Mouse (Mus musculus) 416B (cell line): ENCODE results near the gene Anp32a.

ENCODE experiments used
- DNase-seq: peaks from one replicate; pipeline ENCODE4 v3.0.0; 2011; ENCODE audit warnings: low read depth

Gene Anp32a

GRCm38 (mm10) chr9:62341123-62341486 is at the start of gene Anp32a:
Anp32a (plus strand) TSS chr9:62341293.
- peak; percentile 95 for DNase-seq

DNA sequence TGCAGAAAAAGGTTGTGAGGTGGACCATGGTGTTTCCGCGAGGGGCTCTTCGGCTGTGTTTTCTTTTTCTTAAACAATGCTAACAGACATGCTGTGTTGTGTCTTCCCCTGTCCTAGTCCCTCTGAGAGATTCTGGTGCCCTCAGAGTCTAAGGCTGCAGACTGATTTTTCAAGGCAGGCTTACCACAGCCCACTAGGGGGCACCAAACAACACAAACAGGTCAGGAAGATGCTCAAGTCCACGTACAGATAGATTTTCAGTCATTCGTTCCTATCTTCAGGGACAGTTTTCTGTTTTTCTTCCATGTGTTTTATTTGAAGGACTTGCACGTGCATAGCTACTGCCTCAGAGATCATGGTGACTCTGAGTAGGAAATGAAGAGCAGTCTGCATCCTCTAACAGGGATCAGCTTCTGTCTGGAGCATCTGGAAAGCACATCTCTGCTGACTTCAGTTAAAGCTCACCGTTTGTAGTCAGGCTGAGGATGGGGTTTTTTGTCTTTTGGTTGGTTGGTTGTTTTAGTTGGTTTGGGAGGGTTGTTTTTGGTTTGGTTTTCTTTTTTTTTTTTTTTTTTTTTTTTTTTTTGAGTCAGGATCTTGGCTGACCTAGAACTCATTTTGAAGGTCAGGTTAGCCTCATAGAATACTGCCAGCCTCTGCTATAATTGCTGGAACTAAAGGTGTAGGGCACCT is 45.9 kb upstream of the Anp32a start:
- DNase-seq = peak; percentile 84

DNA sequence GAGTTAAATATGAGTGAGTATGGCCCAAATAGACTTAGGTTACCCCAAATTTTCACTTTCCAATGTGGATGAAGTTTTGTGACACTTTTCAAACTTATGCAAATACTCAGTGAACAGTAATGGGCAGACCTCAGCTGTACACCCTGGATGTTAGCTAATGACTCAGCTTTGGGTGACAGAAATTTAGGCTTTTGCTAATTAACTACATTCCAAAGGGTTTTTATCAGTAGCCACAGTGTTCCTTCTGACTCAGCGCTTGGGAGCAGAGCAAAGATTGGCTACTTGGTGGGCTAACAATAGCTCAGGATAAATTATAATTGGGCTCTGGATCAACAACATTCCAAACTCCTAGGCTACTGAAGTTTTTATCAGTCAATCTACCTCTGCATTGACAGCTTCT is 44.2 kb upstream of the Anp32a start:
- no peak for DNase-seq

- no peak for DNase-seq
Observed at GRCm38 (mm10) chr9:62315556-62315955, 25.5 kb upstream of the Anp32a start.

DNA sequence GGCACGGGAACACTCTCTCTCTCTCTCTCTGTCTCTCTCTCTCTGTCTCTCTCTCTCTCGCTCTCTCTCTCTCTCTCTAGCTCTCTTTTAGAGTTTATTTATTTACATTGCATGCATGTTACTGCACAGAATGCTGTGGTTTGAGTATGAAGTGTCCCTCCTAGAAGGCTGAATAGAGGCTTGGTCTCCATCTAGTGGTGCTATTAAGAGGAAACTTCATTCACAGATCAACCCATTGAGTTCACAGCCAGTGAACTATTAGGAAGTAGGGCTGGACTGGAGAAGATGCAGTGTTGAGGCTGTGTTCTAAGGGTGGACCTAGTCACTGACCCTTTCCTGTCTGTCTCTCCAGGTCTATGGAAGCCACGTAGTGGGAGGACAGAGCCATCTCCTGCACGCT is 22.4 kb upstream of the Anp32a start:
- DNase-seq = peak; percentile 32

- no peak for DNase-seq
Observed at GRCm38 (mm10) chr9:62323816-62324215, 17.3 kb upstream of the Anp32a start.

DNA sequence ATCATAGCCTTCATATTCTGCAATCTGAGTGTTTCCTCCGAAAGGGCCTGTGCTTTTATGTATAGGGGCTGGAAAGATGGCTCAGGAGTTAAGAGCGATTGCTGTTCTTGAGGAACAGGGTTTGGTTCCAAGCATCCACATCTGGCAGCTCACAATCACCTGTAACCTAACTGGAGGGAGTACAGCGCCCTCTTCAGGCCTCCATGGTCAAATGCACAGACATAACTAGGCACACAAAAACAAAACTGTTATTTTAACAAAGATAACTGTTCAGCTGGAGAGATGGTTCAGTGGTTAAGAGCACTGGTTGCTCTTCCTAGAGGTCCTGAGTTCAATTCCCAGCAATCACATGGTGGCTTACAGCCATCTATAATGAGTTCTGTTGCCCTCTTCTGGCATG is 15.1 kb upstream of the Anp32a start:
- DNase-seq = no peak

- no peak for DNase-seq
Observed at GRCm38 (mm10) chr9:62334298-62334825, 6.7 kb upstream of the Anp32a start.

DNA sequence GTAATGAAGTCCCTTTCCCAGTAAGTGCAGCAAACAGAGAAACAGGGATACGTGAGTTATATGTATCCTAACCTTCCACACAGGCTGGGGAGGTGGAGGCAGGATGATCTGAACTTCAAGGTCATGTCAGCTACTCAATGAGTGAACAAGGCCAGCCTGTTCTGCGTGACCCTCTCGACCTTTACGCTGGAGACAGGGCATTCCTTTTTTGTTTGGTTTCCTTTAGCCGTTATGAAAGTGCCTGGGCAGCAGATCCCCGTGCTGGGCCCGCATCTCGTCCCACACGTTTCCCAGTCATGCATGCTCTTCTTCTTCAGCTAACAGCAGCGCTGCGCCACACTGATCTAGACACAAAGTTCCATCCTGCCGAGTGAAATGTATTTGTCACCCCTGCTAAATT is 5.7 kb upstream of the Anp32a start:
- no peak for DNase-seq

- DNase-seq = no peak
Observed at GRCm38 (mm10) chr9:62337924-62338635, 3.0 kb upstream of the Anp32a start.

DNA sequence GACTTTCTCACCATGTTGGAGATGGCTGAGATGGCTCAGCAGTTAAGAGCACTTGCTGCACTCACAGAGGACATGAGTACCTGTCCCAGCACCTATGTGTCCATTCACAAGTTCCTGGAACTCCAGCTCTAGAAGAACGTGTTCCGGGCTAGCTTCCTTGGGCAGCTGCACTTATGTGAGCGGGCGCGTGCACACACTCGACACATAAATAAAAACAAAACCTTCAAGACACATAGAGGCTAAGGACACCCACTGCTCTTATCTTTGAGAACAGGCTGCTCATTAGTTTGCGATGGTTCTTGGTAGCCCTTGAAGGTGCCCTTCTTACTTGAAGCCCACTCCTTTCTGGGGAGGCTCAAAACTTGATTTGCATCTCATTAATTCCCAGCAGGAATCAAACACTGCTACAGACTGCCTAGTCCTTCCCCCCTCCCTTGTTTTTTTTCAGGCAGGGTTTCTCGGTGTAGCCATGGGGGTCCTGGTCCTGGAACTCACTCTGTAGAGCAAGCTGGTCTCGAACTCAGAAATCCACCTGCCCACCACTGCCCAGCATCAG is 2.4 kb upstream of the Anp32a start:
- no peak for DNase-seq

- DNase-seq = no peak
Observed at GRCm38 (mm10) chr9:62340301-62341122, 581 bp upstream of the Anp32a start.

DNA sequence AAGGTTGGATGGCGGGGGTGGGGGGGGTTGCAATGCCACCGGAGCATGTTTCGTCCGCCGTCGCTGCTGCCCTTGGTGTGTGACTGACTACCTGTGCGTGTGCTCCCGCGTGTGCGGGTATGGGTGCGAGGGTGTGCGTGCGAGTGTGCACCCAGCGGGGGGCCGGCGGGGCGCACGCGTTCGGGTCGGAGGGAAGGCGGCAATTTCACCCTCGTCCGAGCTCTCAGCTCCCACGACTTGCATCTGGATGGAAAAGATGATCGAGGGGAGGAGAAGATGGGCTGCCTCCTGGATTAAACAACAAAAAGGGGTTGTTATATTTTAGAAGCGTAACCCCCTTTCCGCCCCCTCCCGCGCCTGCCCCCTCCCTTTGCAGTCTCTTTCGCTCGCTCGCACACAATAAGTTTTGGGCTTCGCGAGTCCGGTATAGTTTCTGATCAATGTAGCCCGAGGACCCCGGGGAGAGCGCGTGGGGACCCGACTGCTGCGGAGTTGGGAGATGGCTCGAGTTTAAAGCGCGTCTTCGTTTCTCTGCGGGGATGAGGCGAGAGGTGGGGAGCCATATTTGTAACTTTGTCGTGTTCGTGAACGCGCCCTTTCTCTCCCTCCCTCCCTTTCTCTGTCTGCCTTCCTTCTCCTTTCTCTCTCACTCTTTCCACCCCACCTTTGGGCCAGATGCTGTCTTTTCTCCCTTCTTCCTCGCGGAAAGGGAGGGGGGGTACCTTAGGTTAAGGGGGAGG is 778 bp downstream of the Anp32a start:
- peak; percentile 61 for DNase-seq

- no peak for DNase-seq
Observed at GRCm38 (mm10) chr9:62342441-62343191, 1.5 kb downstream of the Anp32a start.

- DNase-seq = peak; percentile 78
Observed at GRCm38 (mm10) chr9:62343192-62343903, 2.3 kb downstream of the Anp32a start.

- peak; percentile 72 for DNase-seq
Observed at GRCm38 (mm10) chr9:62343904-62344491, 2.9 kb downstream of the Anp32a start.

GRCm38 (mm10) chr9:62344545-62344944 is 3.5 kb downstream of the Anp32a start:
- peak; percentile 94 for DNase-seq

DNA sequence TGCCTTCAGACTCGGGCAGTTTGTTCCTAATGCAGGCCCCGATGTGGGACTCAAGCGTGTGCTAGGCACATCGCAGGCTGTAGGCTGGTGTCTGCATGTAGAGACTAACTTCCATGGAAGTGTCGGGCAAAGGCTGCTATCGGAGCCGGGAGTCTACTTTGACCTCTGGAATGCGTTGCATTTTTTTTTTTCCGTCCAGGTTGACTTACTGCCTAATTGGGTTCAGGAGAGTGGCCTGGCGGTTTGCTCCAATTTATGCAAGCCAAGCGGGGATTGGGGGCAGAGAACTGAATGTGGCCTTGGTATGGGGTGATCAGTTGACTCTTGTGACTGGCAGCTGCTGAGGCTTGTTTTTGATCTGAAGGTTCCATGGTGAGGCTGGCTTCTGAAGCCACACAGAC is 4.0 kb downstream of the Anp32a start:
- no peak for DNase-seq

DNA sequence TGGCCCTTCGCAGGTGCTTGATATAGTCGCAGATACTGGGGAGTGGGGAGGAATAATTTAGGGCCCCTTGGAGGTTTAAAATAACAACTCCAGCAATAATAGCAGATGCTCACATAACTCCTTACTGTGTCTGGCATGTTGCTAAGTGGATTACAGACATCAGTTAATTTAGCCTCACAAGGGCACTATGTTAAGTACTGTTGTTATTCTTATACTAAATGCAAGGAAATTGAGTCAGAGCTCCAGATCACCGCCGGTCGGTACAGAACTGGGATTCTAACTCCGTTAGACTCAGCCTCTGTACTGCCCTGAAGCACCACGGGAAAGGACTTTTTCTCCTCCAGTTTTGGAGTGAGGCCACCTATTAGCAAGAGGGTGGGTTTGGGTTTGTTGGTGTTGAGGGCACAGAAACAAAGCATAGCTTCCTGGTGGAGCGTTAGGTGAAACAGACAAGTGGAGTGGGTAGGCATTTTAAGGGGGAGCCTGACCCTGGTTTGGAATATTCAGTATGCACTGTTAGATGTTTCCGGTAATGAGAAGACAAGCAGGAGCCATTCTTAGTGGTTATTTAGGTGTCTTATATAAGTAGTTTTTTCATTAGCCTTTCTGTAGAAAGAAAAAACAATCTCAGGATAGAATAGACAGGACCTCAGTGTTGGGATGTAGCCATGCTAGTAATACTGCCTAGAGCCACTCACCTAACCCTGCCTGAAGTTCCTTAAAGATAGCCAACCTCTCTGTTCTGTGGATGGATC is 4.7 kb downstream of the Anp32a start:
- DNase-seq = no peak
